Mouse (Mus musculus): ENCODE measurements around the gene Urad.

Gene Urad

DNA sequence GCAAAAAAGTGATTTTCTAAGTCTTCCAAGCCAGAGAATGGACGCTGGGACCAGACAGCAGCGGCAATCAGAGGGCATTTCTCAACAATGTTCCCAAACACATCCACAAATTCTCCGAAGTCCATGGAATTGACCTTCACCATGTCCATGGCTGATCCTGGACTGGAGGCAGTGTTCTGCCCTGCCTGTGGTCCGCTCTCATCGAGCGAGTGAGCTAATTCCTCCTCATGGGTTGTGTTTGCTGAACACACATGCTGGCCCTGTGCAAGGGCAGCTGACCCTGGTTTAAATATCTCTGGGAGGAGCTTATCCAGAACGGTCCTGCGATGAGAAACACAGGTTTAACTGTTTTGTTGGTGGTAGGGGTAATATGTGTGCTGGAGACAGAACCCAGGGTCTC, at the start of gene Urad:
Urad (minus strand) TSS at position 258 of the 400 bp plus-strand sequence.
- no peak for DNase-seq (ENCODE audit: low spot score)

DNA sequence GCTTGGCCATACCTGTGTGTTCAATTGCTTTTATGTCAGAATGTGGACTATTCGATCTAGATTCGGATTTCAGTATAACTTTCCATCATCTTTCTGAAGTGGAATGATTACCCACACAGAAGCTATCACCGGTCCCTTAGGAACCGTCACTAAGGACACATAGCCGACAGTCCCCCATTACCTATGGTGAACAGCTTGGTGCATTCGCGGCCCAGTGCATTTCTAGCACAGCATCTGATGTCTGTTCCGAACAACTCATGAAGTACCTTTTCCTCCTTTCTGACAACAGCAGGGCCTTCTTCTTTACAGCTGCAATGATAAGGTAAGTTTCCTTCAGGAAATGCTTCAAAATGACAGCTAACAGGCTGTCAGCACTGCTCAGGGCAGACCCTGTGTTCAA, 48.0 kb upstream of the Urad start:
- DNase-seq (ENCODE audit: low spot score): no peak

DNA sequence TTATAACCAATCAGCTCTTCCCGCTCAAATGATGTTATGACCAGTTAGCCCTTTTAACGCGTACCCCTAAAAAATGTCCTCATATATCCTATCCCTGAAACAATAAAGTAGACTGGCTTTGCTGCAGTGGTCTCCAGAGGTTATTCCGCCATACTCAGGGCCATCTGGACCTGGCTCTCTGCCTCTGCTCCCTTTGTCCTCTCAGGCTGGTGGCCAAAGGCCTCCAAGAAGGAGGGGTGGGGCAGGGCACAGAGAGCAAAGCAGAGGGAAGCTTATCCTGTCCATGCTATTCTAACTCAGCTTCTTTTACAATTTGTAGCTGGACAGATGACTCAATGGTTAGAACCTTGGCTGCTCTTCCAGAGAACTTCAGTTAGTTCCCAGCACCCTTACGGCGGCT, 46.0 kb upstream of the Urad start:
- DNase-seq (ENCODE audit: low spot score): no peak

DNA sequence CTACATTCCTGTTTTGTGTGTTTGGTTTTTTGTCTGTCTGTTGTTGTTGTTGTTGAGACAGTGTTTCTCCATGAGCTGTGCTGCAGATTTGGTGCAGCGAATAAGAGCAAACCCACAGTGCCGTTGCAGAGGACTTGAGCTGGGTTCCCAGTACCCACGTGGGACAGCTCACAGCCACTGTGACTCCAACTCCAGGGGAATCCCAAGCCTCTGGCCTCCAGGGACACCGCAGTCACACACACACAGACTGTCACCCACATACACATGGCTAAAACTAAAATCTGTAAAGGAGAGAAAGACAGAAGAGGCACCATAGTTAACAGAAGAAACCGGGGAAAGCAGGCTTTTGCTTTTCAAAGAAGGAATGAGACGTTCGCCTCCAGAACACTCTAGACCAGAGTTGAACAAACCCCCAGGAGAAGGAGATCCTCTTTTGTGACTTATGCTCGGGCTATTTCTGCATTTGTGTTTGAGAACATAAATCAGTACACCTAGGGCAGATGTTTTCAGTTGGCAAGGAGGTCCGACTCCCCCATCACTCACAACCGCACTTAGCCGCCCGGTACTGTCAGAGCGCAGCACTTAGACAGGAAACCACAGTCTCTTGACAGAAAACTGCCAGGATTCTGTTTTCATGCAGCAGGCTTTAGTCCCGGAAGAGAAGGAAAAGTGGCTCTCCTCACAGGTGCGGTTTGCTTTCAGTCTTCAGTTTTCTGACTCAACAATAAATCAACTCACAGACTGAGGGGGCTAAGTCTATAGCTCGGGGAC, 43.9 kb upstream of the Urad start:
- DNase-seq (ENCODE audit: low spot score): no peak

DNA sequence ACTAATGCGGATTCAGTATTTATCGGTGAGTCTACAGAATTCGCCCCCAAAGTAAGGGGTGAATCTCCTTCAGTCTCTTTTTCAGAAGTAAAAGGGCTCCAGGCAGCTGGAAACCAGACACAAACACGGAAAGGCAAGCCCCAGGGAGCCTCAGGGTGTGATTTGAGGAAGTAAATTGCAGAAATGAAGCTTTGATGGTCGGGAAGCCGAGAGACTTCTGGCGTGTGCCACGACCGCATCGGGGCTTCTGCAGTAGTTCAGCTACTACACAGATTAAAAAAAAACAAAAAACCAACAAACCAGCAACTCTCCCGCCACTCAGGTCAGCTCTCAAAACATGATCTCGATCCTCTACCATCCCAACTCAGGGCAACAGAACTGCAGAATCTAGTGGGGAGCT, 40.8 kb upstream of the Urad start:
- DNase-seq (ENCODE audit: low spot score): no peak

DNA sequence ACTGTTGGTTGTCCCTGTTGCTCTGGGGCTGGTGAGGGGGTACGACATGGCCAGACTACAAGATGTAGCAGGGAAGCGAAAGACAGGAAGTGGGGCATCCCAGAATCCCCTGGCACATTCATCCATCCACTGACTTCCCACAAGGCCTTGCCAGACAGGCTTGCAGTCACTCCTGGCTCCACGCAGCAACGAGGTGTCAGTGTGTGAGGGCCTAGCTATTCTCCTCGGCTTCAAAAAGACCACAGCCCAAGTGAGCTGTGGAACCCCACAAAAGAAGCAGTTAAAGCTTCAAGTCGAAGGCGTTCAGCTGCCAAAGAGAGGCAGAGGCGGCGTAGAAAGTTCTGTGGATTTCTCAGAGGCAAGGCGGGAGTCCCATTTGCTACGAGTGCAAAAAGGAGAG, 36.2 kb upstream of the Urad start:
- no peak for DNase-seq (ENCODE audit: low spot score)

DNA sequence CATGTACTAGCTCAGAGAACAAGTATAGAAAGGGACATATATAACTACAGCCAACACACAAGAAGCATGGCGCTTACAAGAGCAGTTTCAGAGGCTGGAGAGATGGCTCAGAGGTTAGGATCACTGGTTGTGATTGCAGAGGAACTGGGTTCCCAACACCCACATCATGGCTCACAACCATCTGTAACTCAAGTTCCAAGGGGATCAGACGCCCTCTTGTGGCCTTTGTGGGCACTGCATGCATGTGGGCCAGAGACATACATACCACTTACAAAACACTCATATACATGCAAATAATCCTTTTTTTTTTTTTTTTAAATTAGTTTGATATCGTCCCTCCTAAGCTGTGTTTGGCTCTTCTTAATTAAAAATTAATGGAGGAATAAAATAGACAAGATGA, 35.3 kb upstream of the Urad start:
- DNase-seq (ENCODE audit: low spot score): no peak

DNA sequence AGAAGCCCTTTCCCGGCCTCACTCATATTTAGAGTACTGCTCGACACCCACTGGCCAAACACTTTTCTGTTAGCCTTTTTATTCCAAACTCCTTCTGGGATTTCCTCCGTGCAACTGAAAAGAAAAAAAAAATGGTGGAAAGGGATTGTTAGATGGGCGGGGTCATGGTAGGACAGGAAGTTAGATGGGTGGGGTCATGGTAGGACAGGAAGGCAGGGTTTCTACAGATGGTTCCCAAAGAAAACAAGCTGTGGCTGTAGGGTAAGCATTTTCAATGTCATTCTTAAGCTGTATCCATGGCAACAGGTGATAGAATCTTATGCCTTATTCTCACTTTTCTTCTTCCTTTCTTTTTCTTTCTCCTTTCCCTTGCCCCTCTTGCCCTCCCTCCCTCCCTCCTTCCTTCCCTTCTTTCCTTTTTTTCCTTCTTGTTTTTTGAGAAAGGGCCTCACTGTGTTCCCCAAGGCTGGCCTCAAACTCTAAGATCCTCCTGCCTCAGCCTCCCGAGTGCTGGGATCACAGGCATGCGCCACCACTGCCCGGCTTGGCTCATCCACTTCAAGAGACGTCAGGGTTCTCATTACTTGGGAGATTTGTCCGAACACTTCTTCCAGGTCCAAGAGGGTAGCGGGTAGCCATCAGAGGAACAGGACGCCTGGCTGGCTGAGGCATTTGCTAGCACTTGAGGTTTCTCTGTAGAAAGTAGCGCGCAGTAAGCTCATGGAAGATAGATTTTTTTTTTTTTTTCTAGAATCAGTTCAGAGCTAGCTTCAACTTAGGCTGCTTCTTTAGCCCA, 34.2 kb upstream of the Urad start:
- DNase-seq (ENCODE audit: low spot score): no peak

DNA sequence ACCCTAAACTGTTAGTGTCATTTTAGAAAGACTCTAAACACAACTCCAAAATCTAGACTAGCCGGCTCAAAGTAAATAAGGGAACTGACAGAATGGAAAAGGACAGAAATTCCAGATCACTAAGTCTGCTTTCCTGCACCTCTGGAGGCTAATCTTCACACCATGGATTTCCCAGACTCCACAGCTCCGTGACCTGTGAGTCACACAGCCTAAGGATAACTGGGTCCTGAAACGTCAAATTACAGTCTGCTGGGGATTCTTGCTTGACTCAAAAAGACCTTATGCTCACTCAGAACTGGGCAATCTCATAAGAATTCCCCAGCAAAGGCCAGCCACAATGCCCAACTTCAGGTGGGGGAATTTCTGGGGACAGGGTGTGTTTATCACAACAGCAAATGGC, 33.5 kb upstream of the Urad start:
- DNase-seq (ENCODE audit: low spot score): no peak

DNA sequence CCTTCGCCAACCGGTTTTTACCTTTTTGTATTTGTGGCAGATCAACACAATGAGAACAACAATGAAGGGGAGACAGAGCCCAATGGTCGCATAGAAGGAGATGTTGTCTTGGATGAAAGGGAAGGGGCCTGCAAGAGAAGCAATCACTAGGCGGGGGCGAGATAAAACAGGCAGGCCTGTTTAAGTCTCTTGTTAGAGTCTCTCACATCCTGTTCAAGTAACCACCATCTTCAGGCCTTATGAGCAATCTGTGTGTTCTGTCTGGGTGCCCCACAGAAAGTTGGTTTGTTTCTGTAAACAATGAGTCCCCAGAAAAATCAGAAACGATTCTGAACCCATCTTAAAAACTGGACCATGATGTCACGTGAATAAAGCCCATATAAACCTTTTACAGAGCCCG, 32.7 kb upstream of the Urad start:
- DNase-seq (ENCODE audit: low spot score): no peak

DNA sequence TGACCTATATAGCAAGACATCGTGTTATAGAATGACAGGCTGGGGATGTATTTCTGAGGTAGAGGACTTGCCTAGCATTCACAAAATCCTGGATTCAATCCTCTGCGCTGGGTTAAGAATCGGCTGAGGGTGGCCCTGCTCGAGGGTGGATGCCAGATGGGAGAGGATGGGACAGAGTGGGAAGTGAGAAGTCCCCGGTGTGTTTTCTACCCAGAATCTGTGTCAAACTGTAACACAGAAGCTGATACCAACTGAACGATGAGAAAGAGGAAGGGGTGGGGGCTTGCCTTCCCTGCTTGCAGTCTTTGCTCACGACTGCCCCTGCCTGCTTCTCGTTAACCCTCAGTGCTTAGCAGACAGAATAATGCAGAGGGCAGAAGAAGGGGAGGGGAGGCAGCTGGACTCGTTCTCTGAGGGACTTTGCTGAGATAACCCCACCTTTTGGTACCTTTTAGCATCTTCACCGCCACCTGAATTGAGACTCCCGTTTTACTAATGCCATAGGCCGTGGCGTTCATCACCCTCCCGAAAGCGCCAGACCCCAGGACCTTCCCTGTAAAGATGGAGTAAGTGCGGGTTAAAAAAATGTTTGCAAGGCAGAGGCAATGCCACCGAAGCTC, 32.0 kb upstream of the Urad start:
- DNase-seq (ENCODE audit: low spot score): no peak

DNA sequence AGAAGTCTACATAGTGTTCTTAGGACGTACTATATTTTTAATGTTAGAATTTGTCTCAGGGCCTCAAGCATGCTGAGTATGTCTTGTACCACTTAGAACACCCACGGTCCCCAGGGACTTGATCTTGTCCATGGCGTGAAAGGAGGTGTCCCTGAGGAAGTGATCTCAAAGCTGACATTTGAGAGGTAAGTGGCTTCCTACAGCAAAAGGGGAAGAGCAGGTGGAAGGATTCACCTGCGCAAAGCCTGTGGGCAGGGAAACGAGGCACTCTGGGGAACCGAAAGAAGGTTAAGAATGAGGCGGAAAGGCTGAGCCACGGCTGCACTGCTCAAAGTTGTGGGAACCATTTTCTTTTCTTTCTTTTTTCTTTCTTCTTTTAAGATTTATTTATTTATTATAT, 29.7 kb upstream of the Urad start:
- DNase-seq (ENCODE audit: low spot score): no peak

DNA sequence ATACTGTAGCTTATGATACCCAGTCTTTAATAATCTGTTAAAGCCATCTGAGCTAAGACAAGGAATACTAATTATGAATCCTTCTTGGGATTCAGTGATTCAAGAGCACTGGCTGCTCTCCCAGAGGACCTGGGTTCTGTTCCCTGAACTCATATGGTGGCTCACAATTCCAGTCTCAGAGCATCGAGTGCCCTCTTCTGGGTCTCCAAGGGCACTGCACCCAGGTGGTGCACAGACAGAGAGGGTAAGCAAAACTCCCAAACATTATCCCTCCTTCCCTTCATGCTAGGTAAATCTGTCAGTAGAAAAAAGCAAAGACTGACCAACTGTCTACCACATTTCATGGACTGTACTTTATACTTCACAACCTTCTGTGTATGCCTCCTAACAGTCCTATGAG, 23.7 kb upstream of the Urad start:
- no peak for DNase-seq (ENCODE audit: low spot score)

DNA sequence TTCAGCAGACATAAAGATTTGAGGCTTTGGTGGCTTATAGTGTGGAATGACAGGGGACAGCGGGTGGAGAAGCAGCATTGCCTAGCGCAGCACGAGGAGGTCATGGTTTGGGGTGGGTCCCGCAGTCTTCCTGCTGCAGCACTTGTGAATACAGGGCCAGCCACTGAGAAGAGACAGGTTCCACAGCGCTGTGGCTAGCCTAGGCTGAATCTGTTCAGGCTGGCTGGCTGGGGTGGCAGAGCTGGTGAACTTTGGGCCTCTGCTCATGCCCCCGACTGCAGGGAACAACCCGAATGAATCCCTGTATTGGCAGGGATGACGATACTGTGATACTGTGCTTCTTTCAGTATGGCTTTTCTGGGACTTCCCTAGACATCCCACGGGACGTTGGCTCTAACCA, 21.7 kb upstream of the Urad start:
- DNase-seq (ENCODE audit: low spot score): no peak

DNA sequence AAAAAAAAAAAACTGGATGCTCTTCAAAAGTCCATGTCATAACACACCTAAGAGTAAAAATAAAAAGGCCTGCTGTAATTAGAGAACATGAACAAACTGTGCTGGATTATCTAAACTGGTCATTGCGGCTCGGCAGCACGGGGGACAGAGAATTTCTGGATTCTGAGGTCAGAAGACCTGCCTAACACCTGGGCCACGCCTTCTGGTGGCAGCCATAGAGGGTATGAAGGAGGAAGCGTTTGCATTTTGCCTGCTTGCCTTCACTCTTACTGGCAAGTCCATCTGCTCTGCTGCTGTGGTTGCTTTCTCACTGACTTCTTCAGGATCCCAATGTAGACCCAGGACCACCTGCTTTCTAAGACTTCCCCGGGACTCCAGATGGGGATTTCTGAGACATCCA, 20.7 kb upstream of the Urad start:
- DNase-seq (ENCODE audit: low spot score): no peak

DNA sequence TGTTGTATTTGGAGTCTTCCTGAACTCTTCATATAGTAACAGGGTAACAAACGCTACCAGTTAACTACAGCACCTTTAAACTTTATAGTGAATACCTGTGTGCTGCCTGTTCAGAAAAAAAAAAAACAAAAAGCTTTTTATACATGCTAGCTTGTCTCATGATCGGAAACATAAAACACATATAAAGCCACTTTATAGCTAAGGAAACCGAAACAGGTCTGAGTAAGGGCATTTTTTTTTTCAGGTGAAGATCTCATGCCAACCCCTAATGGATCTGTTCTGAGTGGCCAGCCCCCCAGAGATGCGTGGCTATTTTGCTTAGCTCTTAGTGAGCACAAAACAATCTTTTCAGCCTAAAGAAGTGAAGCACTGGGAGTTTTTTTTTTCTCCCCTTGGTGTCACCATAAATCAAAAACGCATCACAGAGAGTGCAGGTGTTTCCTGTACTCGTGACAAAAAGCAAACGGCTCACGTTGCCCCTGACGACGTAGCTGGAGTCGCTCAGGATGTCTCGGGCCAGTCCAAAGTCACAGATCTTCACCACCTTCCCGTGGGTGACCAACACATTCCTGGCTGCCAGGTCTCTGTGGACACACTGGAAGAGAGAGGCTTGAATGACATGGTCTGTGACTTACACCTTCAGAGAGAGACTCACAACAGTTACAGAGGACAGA, 18.6 kb upstream of the Urad start:
- DNase-seq (ENCODE audit: low spot score): no peak

DNA sequence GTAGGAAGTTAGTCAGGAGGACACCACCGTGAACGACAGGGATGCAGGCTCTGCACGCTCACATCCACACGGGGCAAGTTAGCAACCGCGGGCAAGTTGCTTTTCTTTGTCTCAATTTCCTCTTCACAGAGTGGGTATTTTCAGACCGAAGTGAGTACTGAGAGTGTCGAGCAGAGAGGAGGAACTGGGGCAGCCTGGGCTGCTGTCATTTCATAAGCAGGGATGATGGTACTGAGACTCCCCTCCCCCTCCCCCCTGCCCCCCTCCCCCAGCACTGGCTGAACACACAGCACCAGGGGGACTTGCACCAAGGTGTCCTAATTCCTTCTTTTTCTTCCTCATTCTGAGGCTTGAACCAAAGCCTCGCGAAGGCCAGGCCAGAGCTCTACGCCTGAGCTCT, 17.3 kb upstream of the Urad start:
- no peak for DNase-seq (ENCODE audit: low spot score)

DNA sequence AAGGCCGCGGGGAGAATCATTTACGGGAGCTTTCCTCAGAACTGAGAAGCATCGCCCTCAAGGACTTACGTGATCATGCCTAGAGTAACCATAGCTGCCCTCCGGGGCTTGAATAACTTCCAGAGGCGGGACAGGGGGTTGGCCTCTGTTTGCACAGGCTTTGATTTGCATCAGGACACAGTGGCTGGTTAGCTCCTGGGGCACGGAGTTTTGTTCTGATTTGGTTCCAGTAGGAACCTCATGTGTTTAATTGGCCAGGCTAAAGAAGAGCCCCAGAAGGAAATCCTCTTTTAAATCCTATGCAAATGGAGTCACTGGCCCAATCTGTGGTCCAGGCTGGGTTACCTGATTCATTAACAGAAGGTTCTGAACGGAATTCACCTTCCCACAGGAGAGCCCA, 16.7 kb upstream of the Urad start:
- DNase-seq (ENCODE audit: low spot score): no peak

DNA sequence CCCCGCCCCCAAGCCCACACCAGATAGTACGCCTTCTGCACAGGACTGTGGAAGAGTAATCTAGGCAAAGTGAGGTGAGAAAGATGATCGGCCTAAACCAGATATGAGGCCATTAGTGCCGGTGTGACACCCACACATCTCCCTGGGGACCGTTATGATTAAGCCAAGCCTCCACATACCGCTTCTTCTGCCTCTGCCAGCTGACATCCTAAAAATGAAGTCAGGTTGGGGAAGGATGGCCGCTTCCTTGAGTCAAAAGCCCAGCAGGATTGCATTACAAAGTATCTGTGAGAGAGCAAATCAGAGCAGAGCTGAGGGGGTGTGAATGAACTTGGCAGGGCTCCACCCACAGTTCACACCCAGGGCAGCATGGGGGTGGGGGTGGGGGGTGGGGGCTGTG, 10.5 kb upstream of the Urad start:
- DNase-seq (ENCODE audit: low spot score): no peak

DNA sequence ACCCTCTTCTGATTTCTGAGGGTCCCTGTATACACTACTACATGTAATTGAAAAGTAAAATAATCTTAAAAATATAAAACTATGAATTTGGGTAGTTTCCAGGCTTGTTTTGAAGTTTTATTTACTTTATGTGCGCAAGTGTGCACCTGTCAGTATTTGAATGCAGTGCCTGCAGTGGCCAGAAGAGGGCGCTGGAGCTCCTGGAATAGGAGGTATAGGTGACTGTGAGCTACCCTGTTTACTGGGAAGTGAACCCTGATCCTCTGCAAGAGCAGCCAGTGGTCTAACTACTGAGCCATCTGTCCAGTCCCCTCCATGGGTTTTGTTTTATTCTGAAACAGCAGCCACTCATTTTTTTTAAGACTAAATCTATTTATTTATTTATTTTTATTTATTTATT, 9.3 kb upstream of the Urad start:
- no peak for DNase-seq (ENCODE audit: low spot score)

DNA sequence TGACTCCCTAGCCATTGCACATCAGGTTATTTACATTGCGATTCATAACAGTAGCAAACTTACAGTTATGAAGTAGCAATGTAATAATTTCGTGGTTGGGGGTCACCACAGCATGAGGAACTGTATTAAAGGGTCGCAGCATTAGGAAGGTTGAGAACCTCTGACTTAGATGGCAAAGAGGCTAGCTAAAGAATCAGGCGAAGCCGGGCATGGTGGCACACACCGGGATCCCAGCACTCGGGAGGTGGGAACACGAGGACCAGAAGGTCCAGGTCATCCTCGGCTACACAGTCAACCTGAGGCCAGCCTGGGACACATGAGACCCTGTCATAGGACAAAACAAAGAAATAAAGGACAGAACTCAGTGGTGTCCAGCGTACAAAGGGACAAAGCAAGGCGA, 7.7 kb upstream of the Urad start:
- DNase-seq (ENCODE audit: low spot score): no peak

DNA sequence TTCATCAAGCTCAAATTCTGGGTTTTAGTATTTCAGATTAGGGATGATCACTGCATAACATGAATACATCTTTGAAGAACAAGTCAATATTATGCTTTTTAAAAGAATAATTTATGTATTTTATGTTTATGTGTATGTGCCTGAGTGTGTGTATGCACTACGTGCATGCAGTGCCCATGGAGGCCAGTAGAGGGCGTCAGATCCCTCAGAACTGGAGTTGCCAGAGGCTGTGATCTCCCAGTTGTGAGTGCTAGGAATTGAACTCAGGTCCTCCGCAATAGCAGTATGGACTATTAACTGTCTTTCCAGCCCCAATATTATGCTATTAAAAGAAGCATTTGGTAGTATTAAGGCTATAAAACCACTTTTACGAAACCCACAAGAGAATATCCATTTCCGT, 5.4 kb upstream of the Urad start:
- DNase-seq (ENCODE audit: low spot score): no peak

DNA sequence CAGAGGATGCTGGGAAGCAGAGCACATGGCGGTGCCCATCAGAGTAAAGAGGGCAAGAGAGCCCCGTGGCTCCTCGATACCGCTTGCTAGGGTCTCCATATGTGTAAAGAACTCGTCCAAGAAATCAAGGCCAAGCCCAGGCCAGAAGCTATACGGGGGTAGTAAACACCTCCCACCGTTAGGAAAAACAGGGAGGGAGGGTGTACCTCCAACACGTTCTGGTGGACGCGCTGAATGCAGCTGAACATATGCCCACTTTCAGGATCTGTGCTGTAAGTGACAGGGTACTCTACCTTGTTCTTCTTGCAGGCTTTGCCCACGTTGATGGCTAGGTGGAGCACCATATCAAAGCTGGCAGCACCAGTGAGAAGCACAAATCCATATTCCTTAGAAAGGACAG, 3.7 kb upstream of the Urad start:
- no peak for DNase-seq (ENCODE audit: low spot score)

All from left cerebral cortex, adult 11 months (tissue).